ENCODE assay signal across 8 mouse cellular contexts in genomic region chr12:106479067-106479877, GRCm38 (mm10).
DNase-seq lines count a peak whose midpoint lies in the region; ATAC-seq and TF ChIP-seq lines count a peak whose summit lies in the region.

No protein-coding gene starts in this region.

- peak; percentile 15 to 46 for DNase-seq in cerebellum, postnatal 14 days
- DNase-seq in forelimb bud, embryonic 11.5 days (ENCODE audit: low read depth, low spot score), result peak; percentile 35
- no peak for DNase-seq in T-cell, adult 2 months (ENCODE audit: low spot score)
- DNase-seq in urinary bladder, postnatal 14 days (ENCODE audit: low spot score), result no peak

- no peak overlapping the region for H3K9ac ChIP-seq in liver, embryonic 15.5 days

- 1% methylated on average over 24 of the region's 24 CpGs for WGBS in liver, embryonic 15.5 days (ENCODE audit: insufficient replicate concordance)

- ATAC-seq in cerebellum, adult (ENCODE audit: insufficient number of reproducible peaks, low FRiP score, low TSS enrichment), result no peak
- ATAC-seq in liver, embryonic 15.5 days (ENCODE audit: insufficient read depth), result no peak
- ATAC-seq in granulocyte monocyte progenitor cell, adult 5-6 weeks (replicated peaks; ENCODE audit: poor library complexity, severe bottlenecking), result no peak

- no peak overlapping the region for H3K27ac ChIP-seq in liver, embryonic 15.5 days (replicated peaks)

- peaks cover 100% of the 10 kb centered on the region for H3K4me1 ChIP-seq in E14TG2a.4 (replicated peaks; ENCODE audit: low read depth, low read length)
- no peaks in the 10 kb centered on the region for H3K4me1 ChIP-seq in liver, embryonic 15.5 days (replicated peaks)

- no peak for TF ChIP-seq CTCF in E14TG2a.4 (conservative IDR thresholded peaks at IDR 0.05; ENCODE audit: low read length)

- no peaks in the 10 kb centered on the region for H3K9me3 ChIP-seq in E14TG2a.4 (ENCODE audit: low read length)
- H3K9me3 ChIP-seq in liver, embryonic 15.5 days (replicated peaks), result no peaks in the 10 kb centered on the region

- H3K4me2 ChIP-seq in liver, embryonic 15.5 days, result peak overlapping the region; percentile 3; the same call in 1 of the 2 replicates

- peaks cover 33% of the 10 kb centered on the region for H3K27me3 ChIP-seq in E14TG2a.4 (ENCODE audit: insufficient read depth, low read length)
- H3K27me3 ChIP-seq in liver, embryonic 15.5 days, result peaks cover 62% of the 10 kb centered on the region

- peak overlapping the region; percentile 5 for H3K4me3 ChIP-seq in E14TG2a.4 (replicated peaks; ENCODE audit: low read length)
- H3K4me3 ChIP-seq in liver, embryonic 15.5 days (replicated peaks), result no peak overlapping the region

- H3K36me3 ChIP-seq in E14TG2a.4 (ENCODE audit: insufficient read depth, low read length), result no peaks in the 10 kb centered on the region
- no peaks in the 10 kb centered on the region for H3K36me3 ChIP-seq in liver, embryonic 15.5 days (replicated peaks)

Comparison
In these comparisons a context has a peak if more than half of its experiments do, and no peak if none do; other contexts are left out.
1. DNase-seq: peak in cerebellum, postnatal 14 days (2 of 2) and forelimb bud, embryonic 11.5 days (single experiment); none in T-cell, adult 2 months (single experiment) and urinary bladder, postnatal 14 days (single experiment).